Mouse (Mus musculus) liver, adult 2 months (tissue): ENCODE data around the gene Tex14.

ENCODE experiments used
- CTCF ChIP-seq: fragments of 200-500 bp; IDR thresholded peaks from 2 replicates; pipeline ENCODE4 v1.5.1; 2011; ENCODE audit warnings: low read depth, low read length, control low read depth
- POLR2A ChIP-seq: fragments of 200-500 bp; IDR thresholded peaks from 2 replicates; pipeline ENCODE4 v1.6.1; 2011; ENCODE audit warnings: low read length, control low read depth; ENCODE audit not compliant: insufficient read depth; ENCODE audit errors: extremely low read depth

DNA sequence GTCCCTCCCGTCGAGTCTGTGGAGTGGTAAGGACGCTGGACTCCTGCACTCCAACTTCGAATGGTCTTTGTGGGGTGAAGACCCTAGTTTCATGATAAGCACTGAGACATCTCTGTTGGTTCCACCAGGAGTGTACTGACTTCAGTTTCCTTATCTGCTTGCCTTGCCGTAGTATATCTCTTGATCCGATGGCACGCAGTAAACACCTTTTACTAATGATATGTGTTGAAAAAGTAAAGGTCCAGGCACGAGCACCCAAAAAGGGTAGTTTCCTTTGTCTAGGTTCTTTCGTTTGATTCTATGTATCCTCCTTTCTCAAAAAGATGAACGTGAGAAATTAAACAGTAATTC lies 45.6 kb upstream of the Tex14 start:
- no peak for TF ChIP-seq POLR2A
- TF ChIP-seq CTCF, result no peak
